Comparison of ENCODE assay signal across 15 mouse cellular contexts in genomic region chr15:12840737-12841136, GRCm38 (mm10).
"Had no signal": no experiment of that assay in that cellular context is flagged by ENCODE, and none has a peak within 500 bp of the region (broad histone marks: within the 10 kb centered on the region; RNA-seq: fewer than 3 reads in every experiment).

No protein-coding gene starts in this region.

- H3K4me3 ChIP-seq: kidney, embryonic 15.5 days; limb, embryonic 10.5 days; liver, embryonic 15.5 days; midbrain, embryonic 15.5 days had no signal

- ATAC-seq: lung, postnatal 0 days; midbrain, embryonic 15.5 days had no signal

- H3K27me3 ChIP-seq: kidney, embryonic 15.5 days; liver, embryonic 15.5 days; midbrain, embryonic 15.5 days had no signal

- DNase-seq: kidney, adult 2 months; kidney, postnatal 25 days; lung, adult 2 months; lung, postnatal 36 days; right cerebral cortex, adult 18-20 months; right cerebral cortex, postnatal 25 days; thymus, postnatal 14 days had no signal

- H3K9me3 ChIP-seq: kidney, embryonic 15.5 days; limb, embryonic 10.5 days; liver, embryonic 15.5 days; midbrain, embryonic 15.5 days had no signal

- H3K4me1 ChIP-seq: kidney, embryonic 15.5 days; limb, embryonic 10.5 days; liver, embryonic 15.5 days; midbrain, embryonic 15.5 days had no signal

- H3K27ac ChIP-seq: kidney, embryonic 15.5 days; limb, embryonic 10.5 days; liver, embryonic 15.5 days; midbrain, embryonic 15.5 days; stomach, postnatal 0 days had no signal

- H3K4me2 ChIP-seq: kidney, embryonic 15.5 days; liver, embryonic 11.5 days; liver, embryonic 15.5 days; midbrain, embryonic 11.5 days; midbrain, embryonic 15.5 days had no signal

- H3K9ac ChIP-seq: kidney, embryonic 15.5 days; liver, embryonic 15.5 days; midbrain, embryonic 15.5 days had no signal
